Mouse (Mus musculus) limb, embryonic 10.5 days (tissue): ENCODE results near the gene Stx12. TPM values are rescaled to one million over a fixed set of nuclear protein-coding genes. Genes with fewer than 3 reads are reported as not detected.

Experiments
- DNase-seq: peaks from one replicate; pipeline ENCODE4 v3.0.0-alpha.2; 2017; ENCODE audit warnings: low spot score
- H3K27ac ChIP-seq: fragments of 300-500 bp; sonication (generic); 2 replicates; pipeline ENCODE4 v1.5.1; 2016; ENCODE audit warnings: mild to moderate bottlenecking
- H3K27me3 ChIP-seq: fragments of 300-500 bp; sonication (generic); 2 replicates; pipeline ENCODE4 v1.6.1; 2016; ENCODE audit warnings: low read depth, mild to moderate bottlenecking; ENCODE audit not compliant: poor library complexity, severe bottlenecking
- H3K36me3 ChIP-seq: fragments of 300-500 bp; sonication (generic); 2 replicates; pipeline ENCODE4 v1.6.1; 2016; ENCODE audit warnings: mild to moderate bottlenecking, moderate library complexity
- H3K4me1 ChIP-seq: fragments of 300-500 bp; sonication (generic); 2 replicates; pipeline ENCODE4 v1.6.1; 2016
- H3K4me3 ChIP-seq: fragments of 300-500 bp; sonication (generic); 2 replicates; pipeline ENCODE4 v1.5.1; 2016; ENCODE audit warnings: mild to moderate bottlenecking, moderate library complexity
- H3K9me3 ChIP-seq: fragments of 300-500 bp; sonication (generic); replicated peaks from 2 replicates; pipeline ENCODE4 v1.6.1; 2016; ENCODE audit warnings: mild to moderate bottlenecking
- WGBS: fragments of 180-500 bp; shearing (Covaris S2); methylation state at CpG from one replicate; pipeline ENCODE4 v1.1.7; 2016; 5-methylcytosine and 5-hydroxymethylcytosine counted together
- polyA plus RNA-seq: library from polyadenylated mRNA; unstranded; fragments of >200 nt; fragmentation: Nextera tagmentation; extraction: Ambion mirVana; gene quantifications from 2 replicates; pipeline ENCODE4 v1.2.1, GENCODE M21; 2016

Stx12 gene
- polyA plus RNA-seq, 1 experiment from 2014 or later, result 52.9 TPM

- peak overlapping the region; percentile 81 for H3K4me3 ChIP-seq
- H3K27me3 ChIP-seq, result no peaks in the 10 kb centered on the region
- no peaks in the 10 kb centered on the region for H3K9me3 ChIP-seq
- peaks cover 38% of the 10 kb centered on the region for H3K36me3 ChIP-seq
- 0% methylated on average over 30 of the region's 30 CpGs for WGBS
- peak; percentile 72 for DNase-seq
- peak overlapping the region; percentile 90 for H3K27ac ChIP-seq
- H3K4me1 ChIP-seq, result peaks cover 21% of the 10 kb centered on the region
Measured at GRCm38 (mm10) chr4:132842281-132842906, 41.9 kb downstream of the Stx12 start.

GRCm38 (mm10) chr4:132841493-132841892, 42.8 kb downstream of the Stx12 start:
- H3K4me1 ChIP-seq, result peaks cover 21% of the 10 kb centered on the region
- H3K27me3 ChIP-seq, result no peaks in the 10 kb centered on the region
- peaks cover 47% of the 10 kb centered on the region for H3K36me3 ChIP-seq
- DNase-seq, result no peak
- H3K27ac ChIP-seq, result no peak overlapping the region
- H3K9me3 ChIP-seq, result no peaks in the 10 kb centered on the region
- peak overlapping the region; percentile 81 for H3K4me3 ChIP-seq
- WGBS, result 88% methylated on average over 3 of the region's 3 CpGs

GRCm38 (mm10) chr4:132823614-132824366, 60.5 kb downstream of the Stx12 start:
- H3K9me3 ChIP-seq, result no peaks in the 10 kb centered on the region; the same call in 1 of the 2 replicates
- no peaks in the 10 kb centered on the region for H3K27me3 ChIP-seq
- H3K27ac ChIP-seq, result no peak overlapping the region
- no peak overlapping the region for H3K4me3 ChIP-seq
- peaks cover 45% of the 10 kb centered on the region for H3K36me3 ChIP-seq
- no peaks in the 10 kb centered on the region for H3K4me1 ChIP-seq
- DNase-seq, result peak; percentile 73
- 71% methylated on average over 8 of the region's 8 CpGs for WGBS

GRCm38 (mm10) chr4:132818442-132818841, 65.9 kb downstream of the Stx12 start:
- DNase-seq, result no peak
- no peaks in the 10 kb centered on the region for H3K4me1 ChIP-seq
- H3K9me3 ChIP-seq, result no peaks in the 10 kb centered on the region; the same call in 1 of the 2 replicates
- no peak overlapping the region for H3K4me3 ChIP-seq
- 53% methylated on average over 2 of the region's 2 CpGs for WGBS
- H3K27ac ChIP-seq, result no peak overlapping the region
- no peaks in the 10 kb centered on the region for H3K27me3 ChIP-seq
- no peaks in the 10 kb centered on the region for H3K36me3 ChIP-seq

- Histone ChIP-seq H3K27me3 (no peaks in the 10 kb centered on the region), H3K36me3 (no peaks in the 10 kb centered on the region), H3K27ac (no peak overlapping the region), H3K4me3 (no peak overlapping the region), H3K4me1 (no peaks in the 10 kb centered on the region), H3K9me3 (no peaks in the 10 kb centered on the region; the same call in 1 of the 2 replicates)
- WGBS, result 58% methylated on average over 2 of the region's 2 CpGs
- DNase-seq, result no peak
Measured at GRCm38 (mm10) chr4:132816855-132817254, 67.5 kb downstream of the Stx12 start.

GRCm38 (mm10) chr4:132816404-132816803, 67.9 kb downstream of the Stx12 start:
- 85% methylated on average over 7 of the region's 7 CpGs for WGBS
- no peaks in the 10 kb centered on the region for H3K36me3 ChIP-seq
- H3K4me1 ChIP-seq, result no peaks in the 10 kb centered on the region
- DNase-seq, result no peak
- no peaks in the 10 kb centered on the region; the same call in 1 of the 2 replicates for H3K9me3 ChIP-seq
- H3K27me3 ChIP-seq, result no peaks in the 10 kb centered on the region
- no peak overlapping the region for H3K4me3 ChIP-seq
- H3K27ac ChIP-seq, result no peak overlapping the region

GRCm38 (mm10) chr4:132809621-132810020, 74.7 kb downstream of the Stx12 start:
- no peak overlapping the region for H3K27ac ChIP-seq
- no peak for DNase-seq
- H3K27me3 ChIP-seq, result no peaks in the 10 kb centered on the region
- peaks cover 3% of the 10 kb centered on the region; the same call in 1 of the 2 replicates for H3K4me1 ChIP-seq
- no peak overlapping the region for H3K4me3 ChIP-seq
- WGBS, result 89% methylated on average over 5 of the region's 5 CpGs
- H3K36me3 ChIP-seq, result no peaks in the 10 kb centered on the region
- no peaks in the 10 kb centered on the region for H3K9me3 ChIP-seq

GRCm38 (mm10) chr4:132807771-132808641, 76.3 kb downstream of the Stx12 start:
- Histone ChIP-seq H3K36me3 (no peaks in the 10 kb centered on the region), H3K9me3 (no peaks in the 10 kb centered on the region), H3K4me3 (no peak overlapping the region), H3K4me1 (peaks cover 3% of the 10 kb centered on the region; the same call in 1 of the 2 replicates), H3K27ac (no peak overlapping the region), H3K27me3 (no peaks in the 10 kb centered on the region)
- DNase-seq, result no peak
- 77% methylated on average over 5 of the region's 5 CpGs for WGBS

- H3K27ac ChIP-seq, result no peak overlapping the region
- no peaks in the 10 kb centered on the region for H3K27me3 ChIP-seq
- H3K4me3 ChIP-seq, result no peak overlapping the region
- no peak for DNase-seq
- H3K9me3 ChIP-seq, result no peaks in the 10 kb centered on the region
- H3K4me1 ChIP-seq, result peaks cover 3% of the 10 kb centered on the region; the same call in 1 of the 2 replicates
- no peaks in the 10 kb centered on the region for H3K36me3 ChIP-seq
- WGBS, result 95% methylated on average over 7 of the region's 7 CpGs
Measured at GRCm38 (mm10) chr4:132806620-132807191, 77.6 kb downstream of the Stx12 start.

- Histone ChIP-seq H3K4me3 (no peak overlapping the region), H3K36me3 (no peaks in the 10 kb centered on the region), H3K4me1 (peaks cover 3% of the 10 kb centered on the region; the same call in 1 of the 2 replicates), H3K27ac (no peak overlapping the region), H3K9me3 (no peaks in the 10 kb centered on the region), H3K27me3 (no peaks in the 10 kb centered on the region)
- DNase-seq, result no peak
- 89% methylated on average over 12 of the region's 12 CpGs for WGBS
Measured at GRCm38 (mm10) chr4:132805599-132806197, 78.6 kb downstream of the Stx12 start.

GRCm38 (mm10) chr4:132805146-132805545, 79.2 kb downstream of the Stx12 start:
- no peaks in the 10 kb centered on the region for H3K36me3 ChIP-seq
- no peaks in the 10 kb centered on the region for H3K9me3 ChIP-seq
- H3K4me3 ChIP-seq, result no peak overlapping the region
- WGBS, result 91% methylated on average over 5 of the region's 5 CpGs
- peaks cover 3% of the 10 kb centered on the region; the same call in 1 of the 2 replicates for H3K4me1 ChIP-seq
- DNase-seq, result no peak
- no peak overlapping the region for H3K27ac ChIP-seq
- no peaks in the 10 kb centered on the region for H3K27me3 ChIP-seq

- H3K27ac ChIP-seq, result no peak overlapping the region
- no peak overlapping the region for H3K4me3 ChIP-seq
- no peaks in the 10 kb centered on the region for H3K27me3 ChIP-seq
- DNase-seq, result no peak
- no peaks in the 10 kb centered on the region for H3K9me3 ChIP-seq
- no peaks in the 10 kb centered on the region for H3K36me3 ChIP-seq
- H3K4me1 ChIP-seq, result peaks cover 3% of the 10 kb centered on the region; the same call in 1 of the 2 replicates
- 92% methylated on average over 6 of the region's 6 CpGs for WGBS
Measured at GRCm38 (mm10) chr4:132804331-132804730, 80.0 kb downstream of the Stx12 start.
